In the genomic region with DNA sequence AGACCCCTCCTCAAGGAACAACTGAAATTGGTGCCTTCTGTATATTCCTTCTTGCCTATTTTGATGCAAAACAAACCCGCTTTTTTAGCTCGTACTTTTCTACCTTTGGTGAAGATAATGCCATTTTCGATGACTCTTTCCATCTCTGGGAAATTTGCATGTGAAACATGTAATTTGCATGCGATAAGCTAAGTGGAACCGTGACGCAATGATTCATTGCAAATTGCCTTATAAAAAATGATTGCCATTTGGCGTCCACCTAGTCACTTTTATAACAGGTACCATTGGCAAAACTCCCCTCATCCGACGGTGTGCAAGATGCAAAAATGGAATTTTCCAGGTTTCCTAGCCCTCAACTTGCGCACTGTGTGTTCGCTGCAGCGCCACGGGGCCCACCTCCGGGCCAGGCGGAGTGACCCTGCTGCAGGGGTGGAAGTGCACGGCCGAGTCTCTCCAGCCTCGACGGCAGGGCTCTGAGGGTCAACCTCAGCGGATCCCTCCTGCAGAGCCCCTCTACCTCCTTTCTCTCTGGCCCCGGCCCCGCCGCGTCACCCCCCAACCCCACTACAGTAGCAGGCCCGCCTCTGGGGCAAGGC, we compare ENCODE assay signal across 8 mouse cellular contexts. TPM values are rescaled to one million over a fixed set of nuclear protein-coding genes. Genes with fewer than 3 reads are reported as not detected.
DNase-seq lines count a peak whose midpoint lies in the region; ATAC-seq and TF ChIP-seq lines count a peak whose summit lies in the region.

No protein-coding gene starts in this region.

- no peaks in the 10 kb centered on the region for H3K36me3 ChIP-seq in thymus, adult 2 months (ENCODE audit: control insufficient read depth, insufficient read depth, low read length)
- H3K36me3 ChIP-seq in limb, embryonic 12.5 days, result no peaks in the 10 kb centered on the region
- no peaks in the 10 kb centered on the region for H3K36me3 ChIP-seq in neural tube, embryonic 15.5 days

- no peak for TF ChIP-seq CTCF in thymus, adult 2 months (IDR thresholded peaks at IDR 0.05; ENCODE audit: borderline replicate concordance, control insufficient read depth, extremely low read depth, insufficient read depth, low read length, poor library complexity)

- H3K4me2 ChIP-seq in limb, embryonic 12.5 days, result peak overlapping the region; percentile 55
- H3K4me2 ChIP-seq in neural tube, embryonic 15.5 days, result peak overlapping the region; percentile 54

- no peak; the same call in 1 of the 2 replicates for ATAC-seq in limb, embryonic 12.5 days (ENCODE audit: insufficient number of reproducible peaks, insufficient read depth, low FRiP score, low TSS enrichment, low read depth)
- no peak for ATAC-seq in neural tube, embryonic 15.5 days (ENCODE audit: low FRiP score)

- H3K4me1 ChIP-seq in thymus, adult 2 months (replicated peaks; ENCODE audit: control insufficient read depth, insufficient read depth, low read length), result no peaks in the 10 kb centered on the region
- H3K4me1 ChIP-seq in limb, embryonic 12.5 days (replicated peaks), result no peaks in the 10 kb centered on the region
- no peaks in the 10 kb centered on the region for H3K4me1 ChIP-seq in neural tube, embryonic 15.5 days

- DNase-seq in cerebellum, adult 9-10 months, result peak; percentile 49
- DNase-seq in cerebellum, adult 11 months, result no peak
- no peak for DNase-seq in thymus, adult 2 months
- DNase-seq in thymus, postnatal 10 days (ENCODE audit: low spot score in 2 of 2), result no peak
- no peak for DNase-seq in frontal cortex, adult 2 months (ENCODE audit: extremely low spot score in 1 of 2, low spot score in 1 of 2)
- DNase-seq in cerebellum, adult 8-10 months, result no peak

- peak overlapping the region; percentile 75 for H3K27ac ChIP-seq in thymus, adult 2 months (ENCODE audit: control insufficient read depth, insufficient read depth, low read length)
- H3K27ac ChIP-seq in limb, embryonic 12.5 days, result peak overlapping the region; percentile 91
- peak overlapping the region; percentile 89 for H3K27ac ChIP-seq in neural tube, embryonic 15.5 days (replicated peaks)

- peak overlapping the region; percentile 100 for H3K4me3 ChIP-seq in thymus, adult 2 months (ENCODE audit: control insufficient read depth, insufficient read depth, low read length)
- H3K4me3 ChIP-seq in limb, embryonic 12.5 days (replicated peaks), result peak overlapping the region; percentile 59
- H3K4me3 ChIP-seq in neural tube, embryonic 15.5 days (replicated peaks), result peak overlapping the region; percentile 62

- WGBS in thymus, adult 2 months, result 5% methylated on average over 23 of the region's 25 CpGs
- WGBS in limb, embryonic 12.5 days, result 14% methylated on average over 20 of the region's 25 CpGs
- 10% methylated on average over 24 of the region's 25 CpGs for WGBS in neural tube, embryonic 15.5 days

- no peaks in the 10 kb centered on the region for H3K9me3 ChIP-seq in limb, embryonic 12.5 days
- H3K9me3 ChIP-seq in neural tube, embryonic 15.5 days (replicated peaks), result no peaks in the 10 kb centered on the region

- H3K27me3 ChIP-seq in thymus, adult 2 months (ENCODE audit: control insufficient read depth, insufficient read depth, low read length), result no peaks in the 10 kb centered on the region
- H3K27me3 ChIP-seq in limb, embryonic 12.5 days, result peaks cover 54% of the 10 kb centered on the region
- peaks cover 60% of the 10 kb centered on the region for H3K27me3 ChIP-seq in neural tube, embryonic 15.5 days (replicated peaks)

- no peak for TF ChIP-seq POLR2A in thymus, adult 2 months (IDR thresholded peaks at IDR 0.05; ENCODE audit: control insufficient read depth, extremely low read depth, insufficient read depth, low read length, poor library complexity)

- H3K9ac ChIP-seq in limb, embryonic 12.5 days (replicated peaks), result peak overlapping the region; percentile 67
- H3K9ac ChIP-seq in neural tube, embryonic 15.5 days (replicated peaks), result peak overlapping the region; percentile 73

RNA-seq across cellular contexts. Expression of a gene that starts 0.4 kb away (rescaled TPM):
- polyA plus RNA-seq in thymus, adult 2 months (2012; rRNA removed), result 19.2 and 22.2 TPM in 2 replicates
- 8.1 and 10.4 TPM in 2 replicates for polyA plus RNA-seq in limb, embryonic 12.5 days (2016; fragmentation: Nextera tagmentation; extraction: Ambion mirVana)
- 9.1 and 11.2 TPM in 2 replicates for polyA plus RNA-seq in neural tube, embryonic 15.5 days (2015; fragmentation: Nextera tagmentation; extraction: Ambion mirVana)
- 7.2 TPM in 2 replicates for polyA plus RNA-seq in frontal cortex, adult 2 months (2012; rRNA removed)

RNA-seq across cellular contexts. Expression of a gene that starts 21.4 kb away (rescaled TPM):
- polyA plus RNA-seq in thymus, adult 2 months (2012; rRNA removed), result 68.9 and 83.3 TPM in 2 replicates
- polyA plus RNA-seq in limb, embryonic 12.5 days (2016; fragmentation: Nextera tagmentation; extraction: Ambion mirVana), result 87.7 and 87.8 TPM in 2 replicates
- 74.9 and 80.0 TPM in 2 replicates for polyA plus RNA-seq in neural tube, embryonic 15.5 days (2015; fragmentation: Nextera tagmentation; extraction: Ambion mirVana)
- 66.3 and 98.9 TPM in 2 replicates for polyA plus RNA-seq in frontal cortex, adult 2 months (2012; rRNA removed)
